Mouse (Mus musculus): Measurements from ENCODE around the gene Itfg2. TPM values are rescaled to one million over a fixed set of nuclear protein-coding genes. Genes with fewer than 3 reads are reported as not detected.

Gene Itfg2
- 10 to 100 TPM; 17.5 to 24.4 TPM for total RNA-seq (2021)
- long read RNA-seq, experiment 1, transcript Itfg2-201 (12 exons, 2,320 nt), result major isoform, 11 of 22 reads
- long read RNA-seq, experiment 1, partial matches to known transcripts, result 4 of 22 reads
- long read RNA-seq, experiment 1, other reads (novel, unspliced or antisense), result 4 of 22 reads
- long read RNA-seq, experiment 2, transcript Itfg2-201 (12 exons, 2,320 nt), result major isoform, 8 of 19 reads
- long read RNA-seq, experiment 2, partial matches to known transcripts, result 2 of 19 reads
- long read RNA-seq, experiment 2, other reads (novel, unspliced or antisense), result 8 of 19 reads

GRCm38 (mm10) chr6:128424269-128425019, at the start of gene Itfg2:
Gene Itfg2, minus strand, starts transcription at chr6:128424931.
- peak; percentile 97 to 98 for DNase-seq (ENCODE audit: low spot score in 2 of 2)
- intact Hi-C loops (cut with DNase I), result no loop called here

DNA sequence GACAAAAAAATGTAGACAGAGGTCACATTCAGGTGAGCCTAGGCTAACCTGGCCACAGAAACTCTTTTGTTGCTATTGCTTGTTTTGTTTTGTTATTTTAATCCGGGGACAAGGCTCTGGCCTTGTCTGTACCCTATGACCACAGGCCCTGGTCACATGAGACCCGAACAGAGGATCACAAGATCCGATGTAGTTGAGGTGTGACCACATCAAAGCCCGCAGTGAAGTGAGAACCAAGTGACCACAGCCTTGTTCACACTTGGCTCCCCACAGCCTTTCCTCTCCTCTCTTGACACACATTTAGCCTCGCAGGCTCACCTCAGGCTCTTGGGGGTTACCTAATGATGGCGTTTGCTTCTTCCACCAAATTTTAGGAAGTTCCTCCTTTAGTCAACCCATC, 49.4 kb upstream of the Itfg2 start:
- DNase-seq (ENCODE audit: low spot score in 2 of 2), result no peak
- intact Hi-C loops (cut with DNase I), result no loop called here

- DNase-seq (ENCODE audit: low spot score in 2 of 2), result no peak
- intact Hi-C loops (cut with DNase I), result no loop called here
Measured at GRCm38 (mm10) chr6:128469451-128469850, 44.7 kb upstream of the Itfg2 start.

GRCm38 (mm10) chr6:128467298-128467697, 42.6 kb upstream of the Itfg2 start:
- DNase-seq (ENCODE audit: low spot score in 2 of 2), result no peak
- intact Hi-C loops (cut with DNase I), result no loop called here

GRCm38 (mm10) chr6:128466563-128466962, 41.8 kb upstream of the Itfg2 start:
- intact Hi-C loops (cut with DNase I), result no loop called here
- DNase-seq (ENCODE audit: low spot score in 2 of 2), result no peak

DNA sequence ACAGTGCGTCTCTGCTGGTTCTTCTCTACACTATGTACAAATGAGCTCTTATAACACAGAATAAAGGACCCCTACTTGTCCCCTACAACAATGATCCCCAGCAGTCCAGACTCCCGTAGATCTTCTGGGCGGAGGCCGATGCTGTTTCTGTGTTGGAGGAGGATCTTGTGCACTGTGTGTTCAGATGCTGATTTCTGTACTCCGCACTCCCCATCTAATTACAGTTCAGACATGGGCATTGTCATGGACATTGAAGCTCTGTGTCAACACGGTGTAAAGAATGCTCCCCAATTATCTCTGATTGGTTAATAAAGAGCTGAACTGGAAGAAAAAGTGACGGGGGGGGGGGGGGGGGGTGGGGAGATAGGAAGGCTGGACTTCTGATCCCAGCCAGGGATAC, 41.3 kb upstream of the Itfg2 start:
- no peak for DNase-seq (ENCODE audit: low spot score in 2 of 2)
- intact Hi-C loops (cut with DNase I), result no loop called here

DNA sequence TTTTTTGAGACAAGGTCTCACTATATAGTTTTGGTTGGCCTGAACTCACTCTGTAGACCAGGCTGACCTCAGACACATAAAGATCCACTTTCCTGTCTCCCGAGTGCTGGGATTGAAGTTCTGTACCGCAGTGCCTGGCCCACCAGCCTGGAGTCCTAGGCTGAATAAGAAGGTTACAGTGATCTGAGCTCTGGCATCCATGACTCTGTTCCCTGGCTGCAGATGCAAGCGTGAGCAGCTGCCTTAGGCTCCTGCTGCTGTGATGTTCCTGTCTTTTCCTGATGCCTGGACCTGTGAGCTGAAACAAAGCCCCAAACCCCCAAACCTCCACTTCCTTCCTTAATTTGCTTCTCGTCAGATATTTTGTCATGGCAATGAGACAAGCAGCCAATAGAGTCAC, 40.3 kb upstream of the Itfg2 start:
- intact Hi-C loops (cut with DNase I), result no loop called here
- DNase-seq (ENCODE audit: low spot score in 2 of 2), result no peak

- no peak for DNase-seq (ENCODE audit: low spot score in 2 of 2)
Measured at GRCm38 (mm10) chr6:128461606-128462005, 36.9 kb upstream of the Itfg2 start.

GRCm38 (mm10) chr6:128460729-128461503, 36.2 kb upstream of the Itfg2 start:
- intact Hi-C loops (cut with DNase I), result no loop called here
- no peak for DNase-seq (ENCODE audit: low spot score in 2 of 2)

More at GRCm38 (mm10) chr6:128461606-128462005, 36.9 kb upstream of the Itfg2 start:
- intact Hi-C loops (cut with DNase I), result no loop called here

DNA sequence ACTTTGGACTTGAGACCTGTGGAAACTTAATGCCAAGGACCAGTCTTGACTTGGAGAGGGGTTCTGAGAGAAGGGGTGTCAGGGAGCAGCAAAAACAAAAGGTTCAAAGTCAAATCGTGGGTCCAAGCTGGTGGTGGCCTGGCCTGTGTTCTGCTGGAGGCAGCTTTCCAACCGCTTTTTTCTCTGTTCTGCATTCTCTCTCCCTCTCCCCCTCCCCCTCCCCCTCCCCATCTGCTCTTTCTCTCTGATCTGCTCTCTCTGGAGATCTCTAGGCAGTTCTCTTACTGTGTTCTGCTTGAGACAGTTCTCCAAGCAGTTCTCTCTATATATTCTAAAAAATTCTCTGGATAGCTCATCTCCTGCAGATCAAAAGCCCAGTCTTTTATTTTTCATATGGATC, 35.6 kb upstream of the Itfg2 start:
- no peak for DNase-seq (ENCODE audit: low spot score in 2 of 2)
- intact Hi-C loops (cut with DNase I), result no loop called here

- no peak for DNase-seq (ENCODE audit: low spot score in 2 of 2)
- intact Hi-C loops (cut with DNase I), result no loop called here
Measured at GRCm38 (mm10) chr6:128457186-128457585, 32.5 kb upstream of the Itfg2 start.

GRCm38 (mm10) chr6:128455835-128456605, 31.3 kb upstream of the Itfg2 start:
- DNase-seq (ENCODE audit: low spot score in 2 of 2), result peak in 1 of 2 experiments; percentile 31

GRCm38 (mm10) chr6:128447063-128447462, 22.3 kb upstream of the Itfg2 start:
- intact Hi-C loops (cut with DNase I), result no loop called here
- DNase-seq (ENCODE audit: low spot score in 2 of 2), result no peak

More at GRCm38 (mm10) chr6:128455835-128456605, 31.3 kb upstream of the Itfg2 start:
- intact Hi-C loops (cut with DNase I), result no loop called here

DNA sequence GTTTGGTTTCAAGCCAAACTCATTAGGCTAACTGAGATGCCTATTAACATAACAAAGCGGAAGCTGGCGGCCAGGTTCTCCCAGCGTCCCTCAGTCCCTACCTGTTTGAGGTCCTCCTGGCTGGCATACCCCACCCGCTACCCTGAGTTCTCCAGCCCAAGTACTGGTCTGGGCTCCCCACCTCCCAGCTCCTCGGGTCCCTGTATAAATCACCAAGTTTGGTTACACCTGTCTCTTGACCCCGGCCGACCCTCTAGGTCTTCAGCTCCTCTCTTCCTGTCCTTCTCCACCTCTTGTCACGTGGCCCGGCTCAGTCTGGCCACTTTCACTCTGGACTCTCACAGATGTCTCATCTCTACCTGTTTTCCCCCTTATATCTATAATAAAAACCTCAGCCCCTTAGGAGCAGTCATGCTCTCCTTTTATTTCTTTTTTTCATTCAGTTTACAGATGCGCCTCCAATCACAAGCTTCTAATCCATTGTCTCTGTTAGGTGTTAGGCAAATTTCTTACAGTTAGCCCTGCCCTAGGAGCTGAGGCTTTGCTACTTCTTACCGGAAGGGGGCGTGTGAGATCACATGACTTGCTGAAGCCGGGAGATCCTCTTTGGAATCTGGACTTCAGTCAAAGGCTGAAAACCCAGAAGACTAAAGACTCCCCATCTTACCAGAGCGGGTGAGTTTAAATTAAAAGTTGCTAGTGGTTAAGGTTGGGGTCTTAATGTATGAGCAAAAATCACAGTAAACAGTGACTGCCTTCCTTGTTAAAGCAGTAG, 21.2 kb upstream of the Itfg2 start:
- DNase-seq (ENCODE audit: low spot score in 2 of 2), result peak; percentile 49 to 61
- intact Hi-C loops (cut with DNase I), result loop anchor here (2.0 kb wide), 1 partner anchor 33 kb away; no protein-coding TSS in a partner anchor

GRCm38 (mm10) chr6:128440238-128440637, 15.5 kb upstream of the Itfg2 start:
- no peak for DNase-seq (ENCODE audit: low spot score in 2 of 2)
- intact Hi-C loops (cut with DNase I), result no loop called here

DNA sequence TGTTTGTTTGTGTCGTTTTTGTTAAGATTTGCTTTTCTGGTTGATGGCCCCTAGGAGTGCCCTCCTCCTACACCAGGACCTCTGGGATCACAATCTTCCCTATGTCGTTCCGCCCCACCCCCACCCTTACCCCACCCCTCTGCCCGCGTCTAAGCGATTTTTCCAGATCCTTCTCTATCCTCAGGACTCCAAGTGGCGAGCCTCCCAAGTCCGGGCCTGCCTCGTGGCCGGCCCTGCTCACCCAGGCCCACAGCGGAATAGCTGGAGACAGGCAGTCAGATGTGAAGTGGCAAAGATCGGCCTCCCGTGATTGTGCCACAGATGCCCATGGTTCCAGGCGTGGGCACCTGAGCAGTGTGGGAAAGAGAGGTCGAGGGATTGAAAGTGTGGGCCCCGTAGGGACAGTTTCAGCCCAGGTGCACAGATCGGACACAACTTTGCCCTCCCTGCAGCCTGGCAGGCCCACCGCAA, 14.2 kb upstream of the Itfg2 start:
- intact Hi-C loops (cut with DNase I), result no loop called here

DNA sequence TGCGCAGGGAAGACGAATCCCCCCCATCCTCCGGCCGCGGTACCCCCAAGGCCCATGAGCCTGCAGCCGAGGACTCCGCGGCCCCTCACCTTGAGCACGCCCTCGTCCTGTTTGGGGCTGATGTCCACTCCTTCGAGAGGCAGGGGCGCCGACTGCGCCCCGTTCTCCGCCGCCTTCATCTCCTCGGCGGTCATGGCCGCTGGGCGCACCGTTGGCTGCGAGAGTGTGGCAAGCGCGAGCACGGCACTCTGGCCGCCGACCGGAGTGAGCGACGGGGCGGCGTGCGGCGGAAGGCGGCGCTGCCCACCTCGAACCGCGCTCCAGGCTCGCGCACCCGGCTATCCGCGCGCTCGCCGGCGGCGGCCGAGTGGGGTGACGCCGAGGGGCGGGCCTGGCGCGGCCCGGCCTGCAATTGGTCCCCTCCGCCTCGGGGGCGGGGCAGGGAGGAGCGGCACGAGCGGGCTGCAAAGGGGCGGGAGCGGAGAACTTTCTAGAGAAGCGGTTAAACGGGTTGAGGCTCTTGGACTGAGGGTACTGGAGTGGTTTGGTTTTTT, 13.7 kb upstream of the Itfg2 start, which contains the start of gene Fkbp4:
Gene Fkbp4 (minus strand): TSS at position 361 of the 554 bp plus-strand sequence.
- DNase-seq (ENCODE audit: low spot score in 2 of 2), result peak; percentile 90 to 93
- intact Hi-C loops (cut with DNase I), result no loop called here

More for the DNA sequence above, 14.2 kb upstream of the Itfg2 start:
- DNase-seq (ENCODE audit: low spot score in 2 of 2), result no peak

DNA sequence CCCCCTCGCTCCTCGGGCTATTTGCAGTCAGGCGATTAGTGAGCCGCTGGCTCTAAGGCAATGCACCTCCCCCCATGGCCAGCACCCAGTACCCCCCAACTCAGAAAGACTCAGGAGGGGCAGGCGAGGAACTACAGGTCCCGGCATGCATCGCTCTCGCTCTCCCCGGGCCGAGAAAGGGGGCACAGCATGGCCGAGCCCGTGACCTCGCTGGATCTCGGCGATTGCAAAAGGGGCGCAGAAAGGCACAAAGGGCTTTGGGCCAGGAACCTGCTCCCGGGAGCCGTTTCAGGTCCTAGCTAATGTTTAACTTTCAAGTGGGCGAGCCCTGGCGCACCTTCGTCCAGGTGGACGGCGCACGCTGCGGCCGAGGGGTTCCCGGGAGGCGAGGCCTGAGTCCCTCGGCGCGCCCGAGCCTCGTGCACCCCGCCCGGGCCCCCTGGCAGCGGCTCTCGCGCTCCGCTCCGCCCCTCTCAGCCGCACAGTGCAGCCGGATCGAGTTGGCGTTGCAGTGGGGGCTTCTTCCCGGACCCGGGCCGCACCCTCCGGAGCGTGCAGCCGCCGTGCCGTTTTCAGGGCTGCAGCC, 13.1 kb upstream of the Itfg2 start:
- intact Hi-C loops (cut with DNase I), result no loop called here

More for the DNA sequence above, 13.1 kb upstream of the Itfg2 start:
- DNase-seq (ENCODE audit: low spot score in 2 of 2), result peak in 1 of 2 experiments; percentile 54
